In the genomic region with DNA sequence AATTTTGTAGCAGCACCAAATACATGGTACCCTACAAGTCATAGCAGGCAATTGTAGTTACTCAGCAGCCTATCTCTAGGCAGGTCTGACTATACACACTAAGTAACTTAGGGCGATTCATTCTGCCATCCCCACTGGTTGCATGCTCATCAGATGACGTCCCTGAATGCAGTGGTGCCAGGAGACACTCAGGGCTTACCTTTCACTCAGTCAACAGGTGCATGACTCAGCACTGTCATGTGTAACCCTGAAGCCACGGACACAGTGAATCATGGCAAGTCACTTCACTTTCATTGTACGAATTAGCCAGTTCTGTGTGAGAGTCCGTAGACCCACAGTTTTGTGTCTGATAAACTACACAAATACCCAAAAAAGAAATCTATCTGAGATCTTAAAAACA, we compare ENCODE assay signal across 23 mouse cellular contexts. TPM values are rescaled to one million over a fixed set of nuclear protein-coding genes. Genes with fewer than 3 reads are reported as not detected.
"Had no signal": no experiment of that assay in that cellular context is flagged by ENCODE, and none has a peak within 500 bp of the region (broad histone marks: within the 10 kb centered on the region; RNA-seq: fewer than 3 reads in every experiment).

No protein-coding gene starts in this region.

- H3K4me3 ChIP-seq: gastrocnemius, adult 2 months; heart, adult 2 months; heart, embryonic 13.5 days; heart, embryonic 15.5 days; hindbrain, embryonic 10.5 days; hindbrain, embryonic 12.5 days; layer of hippocampus, adult 2 months; left cerebral cortex, adult 2 months; limb, embryonic 10.5 days; limb, embryonic 12.5 days had no signal

- H3K36me3 ChIP-seq: heart, embryonic 13.5 days; heart, embryonic 15.5 days; hindbrain, embryonic 10.5 days; hindbrain, embryonic 12.5 days; limb, embryonic 10.5 days; limb, embryonic 12.5 days had no signal

- H3K4me1 ChIP-seq: heart, embryonic 13.5 days; heart, embryonic 15.5 days; hindbrain, embryonic 10.5 days; hindbrain, embryonic 12.5 days; limb, embryonic 12.5 days had no signal

- H3K27me3 ChIP-seq: heart, embryonic 13.5 days; heart, embryonic 15.5 days; hindbrain, embryonic 12.5 days; limb, embryonic 12.5 days had no signal

- DNase-seq: gastrocnemius, adult 2 months; gastrocnemius, postnatal 10 days; gastrocnemius, postnatal 25 days; heart, adult 2 months; heart, postnatal 14 days; heart, postnatal 36 days; kidney, adult 18-20 months; kidney, adult 8-10 months; kidney, postnatal 10 days; kidney, postnatal 25 days; kidney, postnatal 4 days; liver had no signal

- H3K9me3 ChIP-seq: heart, embryonic 15.5 days; hindbrain, embryonic 10.5 days; limb, embryonic 10.5 days had no signal

- H3K27ac ChIP-seq: gastrocnemius, adult 2 months; heart, adult 2 months; heart, embryonic 13.5 days; heart, embryonic 15.5 days; hindbrain, embryonic 10.5 days; hindbrain, embryonic 12.5 days; hindbrain, embryonic 14.5 days; layer of hippocampus, adult 2 months; left cerebral cortex, adult 2 months; limb, embryonic 10.5 days; limb, embryonic 12.5 days had no signal

RNA-seq across cellular contexts. Expression of a gene that starts 10.3 kb away (rescaled TPM):
- total RNA-seq: granulocyte monocyte progenitor cell, adult 5-6 weeks had no signal
- polyA plus RNA-seq: inflammation-experienced regulatory T-cells, adult 6 months had no signal
